Mouse (Mus musculus) left cerebral cortex, postnatal 10 days (tissue): ENCODE data around the gene Gm11985. TPM values are rescaled to one million over a fixed set of nuclear protein-coding genes. Genes with fewer than 3 reads are reported as not detected.

Source experiments
- DNase-seq, 2 experiments: peaks; one replicate each; pipeline ENCODE4 v3.0.0; 2021 to 2022; ENCODE audit warnings: low spot score in 2 of 2, mixed read lengths in 1 of 2; ENCODE audit errors: extremely low spot score in 1 of 2
- intact Hi-C: fragments of 180-260 bp; cut with DNase I; formaldehyde crosslinking; loops from one replicate; pipeline ENCODE4 v1.15.1; 2025
- total RNA-seq, 2 experiments: library from RNA; stranded (reverse); gene quantifications; 2 replicates each; pipeline ENCODE4 v1.2.3; 2021

The Gm11985 gene
- total RNA-seq, 2 experiments from 2014 or later, result not detected

DNA sequence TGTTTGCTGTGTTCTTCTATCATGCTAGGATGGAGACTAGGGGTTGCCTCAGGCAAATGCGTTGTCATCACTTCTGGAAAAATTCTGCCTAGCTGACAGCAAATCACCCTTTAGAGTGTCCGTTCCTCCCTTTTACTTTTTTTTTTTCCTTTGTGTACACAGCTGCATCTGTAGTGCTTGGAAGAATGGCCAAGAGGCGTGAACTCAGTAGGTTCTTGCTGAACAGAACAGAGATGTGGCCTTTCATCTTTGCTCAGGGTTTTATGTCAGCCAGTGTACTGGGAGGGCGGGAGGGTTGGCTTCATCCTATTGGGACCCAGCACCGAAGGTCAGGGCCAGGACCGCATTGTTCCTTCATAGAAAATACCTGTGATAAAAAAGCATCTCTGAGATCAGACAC is 53.1 kb downstream of the Gm11985 start:
- DNase-seq, result no peak
- intact Hi-C loops, result loop anchor here (5.0 to 10.0 kb wide), 2 partner anchors 370 to 478 kb away; partner anchors contain the start of gene Ramp3

DNA sequence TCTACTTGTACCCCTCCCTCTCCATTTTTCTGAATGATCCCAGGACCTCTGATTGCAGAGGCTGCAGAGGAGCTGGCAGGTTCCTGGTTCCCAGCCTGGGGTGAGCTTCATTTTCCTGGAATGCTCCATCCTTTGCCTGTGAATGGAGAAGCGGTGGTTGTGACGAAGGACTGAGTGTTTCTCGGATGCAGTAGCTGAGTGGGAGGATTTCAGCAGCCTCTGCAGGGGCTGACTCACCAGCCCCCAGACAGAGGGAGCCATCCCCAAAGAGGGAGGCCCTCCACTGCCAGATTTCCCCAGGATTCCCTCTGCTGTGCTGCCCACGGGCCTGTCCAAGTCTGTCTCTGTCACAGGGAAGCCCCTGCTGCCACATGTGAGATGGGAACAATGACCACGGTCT is 54.0 kb downstream of the Gm11985 start:
- DNase-seq, result no peak
- intact Hi-C loops, result loop anchor here (10.0 kb wide), 1 partner anchor 370 kb away; no protein-coding TSS in a partner anchor

DNA sequence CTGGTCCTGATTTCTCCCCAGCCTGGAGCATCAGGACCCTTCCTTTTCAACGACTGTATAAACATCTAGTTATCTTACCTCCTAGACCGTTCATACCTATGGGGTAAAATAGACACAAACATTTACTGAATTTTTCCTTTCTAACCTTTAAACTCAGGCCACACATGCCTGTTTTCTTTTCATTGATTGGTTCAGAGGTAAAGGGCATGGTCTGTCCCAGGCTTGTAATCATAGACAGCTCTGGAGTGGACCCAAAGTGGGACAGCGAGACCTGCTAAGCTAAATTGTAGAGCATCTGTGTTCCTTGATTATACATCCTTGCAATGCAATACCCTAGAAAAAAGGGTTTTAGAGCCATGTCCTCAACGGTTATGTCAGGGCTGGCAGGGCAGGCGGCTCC is 54.6 kb downstream of the Gm11985 start:
- DNase-seq, result no peak
- intact Hi-C loops, result loop anchor here (10.0 kb wide), 1 partner anchor 369 kb away; no protein-coding TSS in a partner anchor

Other genes starting within 250 kb of the Gm11985 start
- gene Adcy1, start 125.1 kb downstream of the Gm11985 start, total RNA-seq, result 100 to 1,000 TPM; 428 to 485 TPM
- under 1 TPM in 1 of 2 experiments, not detected in 1; 0.30 TPM for gene Igfbp1, start 9.2 kb upstream of the Gm11985 start, total RNA-seq
- 10 to 100 TPM; 10.2 to 20.9 TPM for gene Igfbp3, start 25.4 kb upstream of the Gm11985 start, total RNA-seq